Mouse (Mus musculus): Measurements from ENCODE around the gene Pram1.
"Not testable (repeated sequence)": the region's sequence is repeated elsewhere in the genome, so short reads cannot be mapped to it uniquely, and the experiment has no call there.

The Pram1 gene

GRCm38 (mm10) chr17:33637516-33638276 is at the start of gene Pram1:
TSS of gene Pram1 (plus strand) at chr17:33638056.
- no peak for DNase-seq (ENCODE audit: low read depth, low spot score)

- no peak for DNase-seq (ENCODE audit: low read depth, low spot score)
Measured at GRCm38 (mm10) chr17:33597271-33597670, 40.6 kb upstream of the Pram1 start.

GRCm38 (mm10) chr17:33598506-33598905 is 39.4 kb upstream of the Pram1 start:
- no peak for DNase-seq (ENCODE audit: low read depth, low spot score)

DNA sequence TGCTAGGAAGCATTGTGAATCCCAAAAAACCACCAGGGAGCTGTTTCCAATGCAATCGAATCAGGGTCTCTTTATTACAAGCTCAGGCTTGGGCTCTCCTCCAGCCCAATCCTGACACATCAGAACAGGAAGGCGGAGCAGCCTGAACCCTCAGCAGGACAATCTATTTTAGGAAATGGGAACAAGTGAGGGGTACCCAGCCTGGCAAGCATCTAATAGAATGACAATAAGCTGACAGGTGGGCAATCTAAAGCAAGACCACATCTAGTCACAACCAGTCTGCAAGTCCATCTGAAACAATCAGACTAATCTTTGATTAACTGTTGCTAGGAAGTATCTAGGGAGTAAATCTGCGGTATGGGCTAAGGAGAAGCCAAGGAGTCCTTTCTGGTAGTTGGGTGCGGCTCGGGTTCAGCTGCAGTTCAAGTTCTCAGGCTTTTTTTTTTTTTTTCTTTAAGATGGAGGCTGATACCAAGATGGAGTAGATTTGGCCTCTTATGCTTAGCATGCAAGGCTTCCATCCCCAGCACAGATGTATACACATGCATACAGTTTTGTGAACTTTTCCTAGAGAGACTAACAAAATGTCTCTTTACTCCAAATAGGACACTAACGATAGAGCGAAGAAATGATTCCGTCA is 37.9 kb upstream of the Pram1 start:
- no peak for DNase-seq (ENCODE audit: low read depth, low spot score)

DNA sequence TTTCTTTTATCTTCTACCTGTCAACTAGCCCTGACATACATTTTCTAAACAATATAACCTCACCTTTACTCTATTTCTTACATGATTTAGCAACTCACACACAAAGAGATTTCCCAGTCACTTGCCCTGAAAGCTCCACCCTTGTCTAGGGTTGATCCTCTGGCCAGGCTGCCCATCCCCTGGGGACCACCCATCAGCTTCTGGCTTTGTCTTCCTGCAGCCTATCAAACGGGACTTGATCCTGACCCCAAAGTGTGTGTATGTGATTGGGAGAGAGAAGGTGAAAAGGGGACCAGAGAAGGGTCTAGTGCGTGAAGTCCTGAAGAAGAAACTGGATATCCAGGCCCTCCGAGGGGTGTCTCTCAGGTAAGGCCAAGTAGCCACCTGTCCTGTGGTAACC is 37.0 kb upstream of the Pram1 start:
- DNase-seq (ENCODE audit: low read depth, low spot score), result no peak

- no peak for DNase-seq (ENCODE audit: low read depth, low spot score)
Measured at GRCm38 (mm10) chr17:33601947-33602346, 35.9 kb upstream of the Pram1 start.

- DNase-seq (ENCODE audit: low read depth, low spot score), result no peak
Measured at GRCm38 (mm10) chr17:33607273-33607672, 30.6 kb upstream of the Pram1 start.

DNA sequence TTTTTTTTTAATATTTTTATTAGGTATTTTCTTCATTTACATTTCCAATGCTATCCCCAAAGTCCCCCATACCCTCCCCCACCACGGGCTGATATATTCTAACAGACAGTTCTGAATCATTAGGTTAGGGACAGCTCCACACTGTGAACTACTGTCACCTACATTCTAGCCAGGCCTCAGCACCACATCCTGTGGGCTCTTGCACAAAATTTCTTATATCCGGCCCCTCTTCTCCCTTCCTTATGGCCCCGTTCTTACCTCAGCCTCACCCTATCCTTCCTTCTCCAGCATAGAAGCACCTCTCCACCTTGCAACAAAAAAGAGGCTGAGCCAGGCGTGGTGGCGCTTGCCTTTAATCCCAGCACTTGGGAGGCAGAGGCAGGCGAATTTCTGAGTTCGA is 27.3 kb upstream of the Pram1 start:
- DNase-seq (ENCODE audit: low read depth, low spot score), result no peak

DNA sequence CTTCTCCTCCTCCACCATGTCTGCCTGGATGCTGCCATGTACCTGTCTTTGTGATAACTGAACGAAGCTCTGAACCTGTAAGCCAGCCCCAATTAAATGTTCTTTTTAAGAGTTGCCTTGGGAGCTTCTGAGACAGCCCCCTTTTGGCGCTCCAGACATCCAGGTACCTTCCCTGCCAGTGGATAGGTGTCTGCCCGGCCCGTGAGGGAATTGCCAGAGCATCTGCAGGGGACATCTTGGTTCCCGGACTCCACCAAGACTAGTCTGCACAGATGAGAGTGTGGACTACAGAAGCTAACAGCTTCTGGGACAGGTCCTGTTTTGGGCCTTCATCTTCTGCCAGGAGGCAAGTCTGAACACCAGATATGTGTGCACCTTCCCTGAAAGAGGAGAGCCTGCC is 24.1 kb upstream of the Pram1 start:
- DNase-seq (ENCODE audit: low read depth, low spot score), result not testable (repeated sequence)

- DNase-seq (ENCODE audit: low read depth, low spot score), result no peak
Measured at GRCm38 (mm10) chr17:33627281-33627680, 10.6 kb upstream of the Pram1 start.

DNA sequence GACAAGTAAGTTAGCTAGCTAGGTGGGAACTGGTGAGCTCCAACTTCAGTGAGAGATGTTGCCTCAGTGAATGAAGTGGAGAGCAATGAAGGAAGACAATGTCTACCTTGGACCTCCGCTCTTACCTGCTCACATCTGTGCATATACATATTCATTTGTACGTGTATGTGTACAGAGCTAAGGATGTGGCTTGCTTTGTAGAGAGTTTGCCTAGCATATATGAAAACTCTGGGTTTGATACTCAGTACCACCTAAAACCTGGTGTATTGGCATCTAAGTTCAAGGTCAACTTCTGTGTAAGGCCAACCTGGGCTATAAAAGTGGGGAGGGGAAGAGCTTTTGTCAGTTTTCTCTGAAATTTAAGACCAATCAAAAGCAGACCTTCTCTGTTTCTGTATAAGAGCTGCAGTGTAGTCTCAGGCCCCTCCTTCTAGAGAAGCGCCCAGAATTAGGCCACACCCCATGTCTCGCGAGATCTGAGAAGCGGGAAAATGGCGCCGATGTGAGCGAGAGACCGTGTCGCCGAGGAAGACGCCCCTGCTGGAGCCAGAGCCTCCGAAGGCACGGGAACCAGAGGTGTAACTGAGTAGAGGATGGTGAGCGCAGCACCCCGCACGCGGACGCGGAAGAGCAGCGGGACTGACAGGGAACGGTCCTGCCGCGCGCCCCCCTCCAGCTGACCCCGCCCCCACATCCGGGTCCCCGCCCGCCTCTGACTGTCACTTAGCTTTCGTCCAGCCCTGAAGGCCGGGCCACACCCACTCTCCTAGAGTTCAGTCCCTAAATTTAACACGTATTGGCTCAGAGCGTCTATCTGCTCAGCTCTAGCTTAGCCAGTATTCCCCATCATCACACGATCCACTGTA is 9.0 kb upstream of the Pram1 start, which contains the start of gene Zfp414:
Zfp414 (plus strand) TSS at position 470 of the 866 bp plus-strand sequence.
- DNase-seq (ENCODE audit: low read depth, low spot score), result peak; percentile 91

DNA sequence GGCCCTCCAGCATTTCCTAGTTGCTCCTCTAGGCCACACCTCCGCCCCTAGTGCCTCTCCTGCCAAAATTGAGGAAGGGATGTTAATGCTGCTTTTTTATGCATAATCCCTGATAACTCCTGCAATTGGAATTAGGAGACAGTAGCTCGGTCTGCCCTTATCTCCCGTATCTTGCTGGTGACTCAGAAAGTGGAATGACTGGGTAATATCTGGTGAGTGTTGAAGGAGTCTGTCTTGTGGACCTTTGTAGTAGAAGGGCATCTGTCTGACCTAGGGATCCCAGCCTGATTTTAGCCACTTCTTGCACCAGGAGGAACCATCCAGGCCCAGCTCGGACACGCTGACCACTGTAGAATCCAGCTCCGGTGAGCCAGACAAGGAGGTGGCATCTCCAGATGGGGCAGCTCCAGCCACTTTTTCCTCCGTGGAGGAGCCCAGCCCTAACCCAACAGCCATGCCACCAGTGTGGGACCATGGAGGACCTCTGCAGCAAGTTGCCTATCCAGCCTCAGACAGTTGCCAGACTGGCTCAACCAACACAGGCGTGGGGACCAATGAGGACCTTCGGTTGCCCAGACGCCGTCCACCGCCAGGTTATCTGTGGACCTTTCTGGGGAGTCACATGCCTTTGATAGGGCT is 8.2 kb upstream of the Pram1 start:
- no peak for DNase-seq (ENCODE audit: low read depth, low spot score)

DNA sequence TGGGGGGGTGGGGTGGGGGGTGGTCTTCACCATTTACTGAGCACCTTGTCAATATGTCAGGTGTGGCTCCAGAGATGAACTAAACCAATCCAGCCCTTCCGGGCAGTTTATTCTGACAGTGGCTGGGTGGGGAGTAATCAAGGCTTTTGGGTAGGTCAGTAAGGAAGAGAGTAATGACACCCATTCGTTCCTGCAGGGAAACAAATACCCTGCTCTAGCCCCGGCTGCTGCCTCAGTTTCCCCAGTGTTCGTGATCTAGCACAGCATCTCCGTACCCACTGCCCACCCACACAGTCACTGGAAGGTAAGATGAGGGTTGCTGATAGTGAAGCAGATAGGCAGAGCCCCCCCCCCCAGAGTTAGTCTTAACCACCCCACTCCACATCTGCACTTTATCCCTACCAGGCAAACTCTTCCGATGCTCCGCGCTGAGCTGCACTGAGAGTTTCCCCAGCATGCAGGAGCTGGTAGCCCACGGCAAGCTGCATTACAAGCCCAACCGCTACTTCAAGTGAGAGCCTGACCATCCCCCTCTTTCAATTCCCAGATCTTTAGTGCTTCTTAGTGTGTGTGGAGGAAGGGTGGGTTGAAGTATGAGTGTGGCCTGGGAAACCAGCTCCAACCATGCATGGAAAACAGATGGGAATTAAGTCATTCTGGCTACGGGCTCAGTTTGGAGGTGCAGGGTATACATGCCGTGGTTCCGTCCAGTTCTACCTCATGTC is 7.5 kb upstream of the Pram1 start:
- no peak for DNase-seq (ENCODE audit: low read depth, low spot score)

DNA sequence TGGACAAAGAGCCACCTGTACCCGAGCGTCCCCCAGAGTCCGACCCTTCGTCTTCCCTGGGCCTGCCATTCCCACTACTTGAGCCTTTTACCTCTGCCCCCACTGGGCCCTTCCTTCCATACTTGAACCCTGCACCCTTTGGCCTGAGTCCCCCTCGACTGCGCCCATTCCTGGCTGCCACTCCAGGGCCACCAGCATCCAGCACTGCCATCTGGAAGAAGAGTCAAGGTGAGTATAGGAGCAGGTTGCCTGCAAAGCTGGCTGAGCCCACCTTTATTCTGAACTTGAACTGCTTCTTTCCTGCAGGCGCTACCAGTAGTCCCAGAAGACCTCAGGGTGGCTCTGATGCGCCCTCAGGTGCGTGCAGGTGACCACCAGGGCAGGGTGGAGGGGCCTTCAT is 6.6 kb upstream of the Pram1 start:
- DNase-seq (ENCODE audit: low read depth, low spot score), result no peak

- no peak for DNase-seq (ENCODE audit: low read depth, low spot score)
Measured at GRCm38 (mm10) chr17:33631796-33632195, 6.1 kb upstream of the Pram1 start.

- no peak for DNase-seq (ENCODE audit: low read depth, low spot score)
Measured at GRCm38 (mm10) chr17:33637038-33637437, 818 bp upstream of the Pram1 start.

DNA sequence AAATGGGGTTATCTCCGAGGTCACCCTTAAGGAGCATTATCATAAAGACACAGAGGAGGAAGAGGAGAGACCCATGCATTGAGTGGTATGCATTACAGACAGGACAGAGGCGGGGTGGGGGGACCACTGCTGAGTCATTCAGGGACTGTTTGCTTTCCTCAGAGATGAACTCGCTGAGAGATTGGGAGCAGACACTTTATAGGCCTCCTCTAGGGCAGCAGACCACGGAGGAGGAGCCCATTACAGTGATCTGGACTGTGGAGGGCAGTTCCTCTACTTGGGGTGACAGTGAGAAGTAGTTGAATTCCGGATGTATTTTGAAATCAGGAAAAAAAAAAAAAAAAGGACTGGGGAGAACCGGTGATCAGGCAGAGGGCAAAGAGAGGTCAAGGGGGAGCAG is 1.9 kb downstream of the Pram1 start:
- DNase-seq (ENCODE audit: low read depth, low spot score), result no peak

- no peak for DNase-seq (ENCODE audit: low read depth, low spot score)
Measured at GRCm38 (mm10) chr17:33644068-33644467, 6.2 kb downstream of the Pram1 start.

DNA sequence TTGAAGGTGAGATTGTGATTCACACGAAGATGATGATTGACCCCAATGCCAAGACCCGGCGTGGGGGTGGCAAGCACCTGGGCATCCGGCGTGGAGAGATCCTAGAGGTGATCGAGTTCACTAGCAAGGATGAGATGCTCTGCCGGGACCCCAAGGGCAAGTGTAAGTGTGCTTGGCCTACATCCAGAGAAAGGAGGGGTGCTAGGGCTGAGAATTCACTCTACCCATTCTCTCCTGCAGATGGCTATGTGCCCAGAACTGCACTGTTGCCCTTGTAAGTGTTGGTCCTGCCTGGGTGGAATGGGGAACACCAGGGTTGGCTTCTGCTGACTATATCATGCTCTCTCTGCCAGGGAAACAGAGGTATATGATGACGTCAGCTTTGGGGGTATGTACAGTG is 7.2 kb downstream of the Pram1 start:
- DNase-seq (ENCODE audit: low read depth, low spot score), result no peak

GRCm38 (mm10) chr17:33649781-33650475 is 12.1 kb downstream of the Pram1 start:
- no peak for DNase-seq (ENCODE audit: low read depth, low spot score)

GRCm38 (mm10) chr17:33666813-33667212 is 29.0 kb downstream of the Pram1 start:
- no peak for DNase-seq (ENCODE audit: low read depth, low spot score)
